Mouse (Mus musculus): ENCODE data around the gene Rps6ka5. TPM values are rescaled to one million over a fixed set of nuclear protein-coding genes. Genes with fewer than 3 reads are reported as not detected.

Gene Rps6ka5
- polyA plus RNA-seq, 1 experiment from 2014 or later = 1.2 TPM

DNA sequence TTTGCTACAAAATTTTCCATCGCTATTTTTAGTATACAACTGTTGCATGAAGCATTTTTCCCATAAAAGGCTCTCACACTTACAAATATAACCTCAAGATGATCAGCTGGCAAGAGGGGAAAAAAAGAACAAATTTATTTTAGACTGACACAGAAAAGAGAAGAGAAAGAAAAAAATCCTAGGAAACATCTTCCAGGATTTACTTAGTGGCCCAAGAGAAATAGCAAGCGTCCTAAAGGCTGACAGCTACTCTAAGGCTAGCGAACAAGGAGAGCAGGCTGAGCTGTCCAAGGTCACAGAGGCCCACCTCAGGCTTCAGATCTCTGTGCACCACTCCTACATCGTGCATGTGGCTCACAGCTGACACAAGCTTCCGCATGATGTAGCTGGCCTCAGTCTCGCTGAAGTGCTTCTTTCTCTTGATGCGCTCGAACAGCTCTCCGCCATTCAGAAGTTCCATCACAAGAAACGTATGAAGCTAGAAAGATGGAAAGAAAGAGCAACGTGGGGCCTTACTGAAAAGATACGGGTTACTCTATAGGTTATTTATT lies 156.2 kb downstream of the Rps6ka5 start:
- Histone ChIP-seq H3K27me3 (replicated peaks; ENCODE audit: control insufficient read depth, insufficient read depth, low read length) (no peaks in the 10 kb centered on the region), H3K4me1 (replicated peaks; ENCODE audit: control insufficient read depth, insufficient read depth, low read length) (no peaks in the 10 kb centered on the region), H3K9me3 (ENCODE audit: control insufficient read depth) (no peaks in the 10 kb centered on the region), H3K27ac (ENCODE audit: low read depth, low read length) (no peak overlapping the region), H3K4me3 (ENCODE audit: low read depth, low read length) (no peak overlapping the region), H3K4me2 (replicated peaks; ENCODE audit: low read depth) (no peak overlapping the region), H3K9ac (ENCODE audit: low read depth, low read length) (no peak overlapping the region), H3K36me3 (ENCODE audit: control insufficient read depth, insufficient read depth) (no peaks in the 10 kb centered on the region)
- WGBS = 84% methylated on average over 12 of the region's 12 CpGs
- TF ChIP-seq CTCF (IDR thresholded peaks at IDR 0.05; ENCODE audit: low read depth) = no peak
- no peak for ATAC-seq

DNA sequence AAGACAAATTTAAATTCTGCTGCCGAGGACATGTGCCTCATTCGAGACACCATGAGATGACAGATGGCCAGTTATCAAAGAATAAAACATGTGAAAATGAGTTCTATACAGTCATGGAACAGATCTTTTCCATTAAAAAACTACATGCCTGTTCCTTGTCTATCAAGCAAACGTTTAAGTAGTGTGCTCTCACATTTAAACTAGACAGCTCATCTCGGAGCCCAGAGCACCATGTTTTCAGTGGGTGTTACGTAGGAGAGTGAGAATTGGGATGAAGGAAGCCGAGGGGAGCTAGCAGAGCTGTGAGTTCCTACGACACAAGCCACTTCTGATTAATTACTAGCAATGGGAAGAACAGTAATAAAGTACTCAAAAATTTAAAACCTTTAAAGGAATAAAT lies 158.0 kb downstream of the Rps6ka5 start:
- no peak overlapping the region for H3K27ac ChIP-seq (ENCODE audit: low read depth, low read length)
- ATAC-seq = no peak
- no peak overlapping the region for H3K4me2 ChIP-seq (replicated peaks; ENCODE audit: low read depth)
- WGBS = 85% methylated on average over 7 of the region's 7 CpGs
- TF ChIP-seq CTCF (IDR thresholded peaks at IDR 0.05; ENCODE audit: low read depth) = no peak
- no peak overlapping the region for H3K9ac ChIP-seq (ENCODE audit: low read depth, low read length)
- no peaks in the 10 kb centered on the region for H3K36me3 ChIP-seq (ENCODE audit: control insufficient read depth, insufficient read depth)
- no peaks in the 10 kb centered on the region for H3K9me3 ChIP-seq (ENCODE audit: control insufficient read depth)
- no peaks in the 10 kb centered on the region for H3K27me3 ChIP-seq (replicated peaks; ENCODE audit: control insufficient read depth, insufficient read depth, low read length)
- H3K4me1 ChIP-seq (replicated peaks; ENCODE audit: control insufficient read depth, insufficient read depth, low read length) = no peaks in the 10 kb centered on the region
- H3K4me3 ChIP-seq (ENCODE audit: low read depth, low read length) = no peak overlapping the region

DNA sequence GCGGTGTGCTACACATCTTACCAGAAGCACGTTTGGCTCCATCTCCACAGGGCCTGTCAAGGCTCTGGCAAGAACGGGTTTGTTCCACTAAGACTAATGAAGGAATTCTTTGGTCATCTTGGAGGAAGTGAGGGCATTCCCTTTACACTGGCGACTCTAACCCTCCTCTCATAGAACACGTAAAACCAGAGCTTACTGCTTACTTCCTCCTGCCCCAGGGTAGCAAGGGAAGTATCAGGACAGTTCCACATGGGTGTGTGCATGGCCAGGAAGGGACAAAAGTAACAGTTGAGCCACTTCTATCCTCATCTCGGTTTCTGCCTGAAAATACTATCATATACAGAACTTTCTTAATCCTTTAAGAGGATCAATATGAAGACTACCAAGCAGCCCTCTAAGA lies 158.7 kb downstream of the Rps6ka5 start:
- no peaks in the 10 kb centered on the region for H3K9me3 ChIP-seq (ENCODE audit: control insufficient read depth)
- WGBS = 86% methylated on average over 6 of the region's 6 CpGs
- H3K4me3 ChIP-seq (ENCODE audit: low read depth, low read length) = no peak overlapping the region
- H3K4me1 ChIP-seq (replicated peaks; ENCODE audit: control insufficient read depth, insufficient read depth, low read length) = no peaks in the 10 kb centered on the region
- no peak overlapping the region for H3K27ac ChIP-seq (ENCODE audit: low read depth, low read length)
- TF ChIP-seq CTCF (IDR thresholded peaks at IDR 0.05; ENCODE audit: low read depth) = no peak
- no peak overlapping the region for H3K9ac ChIP-seq (ENCODE audit: low read depth, low read length)
- H3K27me3 ChIP-seq (replicated peaks; ENCODE audit: control insufficient read depth, insufficient read depth, low read length) = no peaks in the 10 kb centered on the region
- ATAC-seq = no peak
- H3K4me2 ChIP-seq (replicated peaks; ENCODE audit: low read depth) = no peak overlapping the region
- H3K36me3 ChIP-seq (ENCODE audit: control insufficient read depth, insufficient read depth) = no peaks in the 10 kb centered on the region

DNA sequence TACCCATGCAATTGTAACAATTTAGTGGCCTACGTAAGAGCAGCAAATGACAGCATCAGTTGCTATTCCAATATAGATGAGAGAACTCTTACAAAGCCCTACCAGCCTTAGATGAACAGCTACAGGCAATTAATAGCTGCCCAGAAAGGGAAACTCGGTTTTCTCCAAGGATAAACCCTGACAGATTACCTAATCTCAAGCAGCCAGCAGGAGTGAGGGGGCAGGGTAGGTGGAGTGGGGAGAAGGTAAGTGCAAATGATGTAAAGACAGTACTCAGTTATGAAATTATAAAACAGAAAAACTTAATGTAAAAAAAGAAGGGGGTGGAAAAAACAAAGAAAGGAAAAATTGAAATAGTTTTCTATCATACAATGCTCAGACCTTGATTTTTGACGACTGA lies 159.2 kb downstream of the Rps6ka5 start:
- WGBS = 77% methylated on average over 3 of the region's 3 CpGs
- Histone ChIP-seq H3K4me2 (replicated peaks; ENCODE audit: low read depth) (no peak overlapping the region), H3K27me3 (replicated peaks; ENCODE audit: control insufficient read depth, insufficient read depth, low read length) (no peaks in the 10 kb centered on the region), H3K36me3 (ENCODE audit: control insufficient read depth, insufficient read depth) (no peaks in the 10 kb centered on the region), H3K9ac (ENCODE audit: low read depth, low read length) (no peak overlapping the region), H3K4me1 (replicated peaks; ENCODE audit: control insufficient read depth, insufficient read depth, low read length) (no peaks in the 10 kb centered on the region), H3K27ac (ENCODE audit: low read depth, low read length) (no peak overlapping the region), H3K9me3 (ENCODE audit: control insufficient read depth) (no peaks in the 10 kb centered on the region), H3K4me3 (ENCODE audit: low read depth, low read length) (no peak overlapping the region)
- ATAC-seq = no peak
- TF ChIP-seq CTCF (IDR thresholded peaks at IDR 0.05; ENCODE audit: low read depth) = no peak

DNA sequence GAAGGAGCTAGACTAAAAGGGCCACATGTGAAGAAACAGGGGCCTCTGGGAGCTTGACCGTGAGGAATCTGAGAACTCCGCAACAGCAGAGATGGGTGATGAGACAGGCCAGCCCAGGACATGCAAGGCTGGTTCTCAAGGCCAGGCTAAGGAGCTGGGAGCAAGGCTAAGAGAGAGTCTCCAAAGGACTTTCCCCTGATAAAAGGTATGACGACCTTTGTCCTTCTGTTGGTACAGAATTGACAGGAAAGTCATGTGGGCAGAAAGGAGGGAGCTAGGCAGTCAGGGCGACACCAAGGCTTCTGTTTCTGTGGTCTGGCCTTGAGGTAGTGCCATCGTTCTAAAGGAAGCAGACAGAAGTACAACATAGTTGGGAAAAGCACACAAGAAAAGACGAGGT lies 173.1 kb downstream of the Rps6ka5 start:
- Histone ChIP-seq H3K9ac (ENCODE audit: low read depth, low read length) (no peak overlapping the region), H3K9me3 (ENCODE audit: control insufficient read depth) (no peaks in the 10 kb centered on the region), H3K36me3 (ENCODE audit: control insufficient read depth, insufficient read depth) (peaks cover 12% of the 10 kb centered on the region; the same call in 1 of the 2 replicates), H3K4me2 (replicated peaks; ENCODE audit: low read depth) (no peak overlapping the region), H3K27me3 (replicated peaks; ENCODE audit: control insufficient read depth, insufficient read depth, low read length) (no peaks in the 10 kb centered on the region), H3K4me1 (replicated peaks; ENCODE audit: control insufficient read depth, insufficient read depth, low read length) (peaks cover 7% of the 10 kb centered on the region), H3K4me3 (ENCODE audit: low read depth, low read length) (no peak overlapping the region), H3K27ac (ENCODE audit: low read depth, low read length) (no peak overlapping the region)
- peak; percentile 56; the same call in 1 of the 2 replicates for ATAC-seq
- no peak for TF ChIP-seq CTCF (IDR thresholded peaks at IDR 0.05; ENCODE audit: low read depth)
- WGBS = 64% methylated on average over 6 of the region's 6 CpGs

DNA sequence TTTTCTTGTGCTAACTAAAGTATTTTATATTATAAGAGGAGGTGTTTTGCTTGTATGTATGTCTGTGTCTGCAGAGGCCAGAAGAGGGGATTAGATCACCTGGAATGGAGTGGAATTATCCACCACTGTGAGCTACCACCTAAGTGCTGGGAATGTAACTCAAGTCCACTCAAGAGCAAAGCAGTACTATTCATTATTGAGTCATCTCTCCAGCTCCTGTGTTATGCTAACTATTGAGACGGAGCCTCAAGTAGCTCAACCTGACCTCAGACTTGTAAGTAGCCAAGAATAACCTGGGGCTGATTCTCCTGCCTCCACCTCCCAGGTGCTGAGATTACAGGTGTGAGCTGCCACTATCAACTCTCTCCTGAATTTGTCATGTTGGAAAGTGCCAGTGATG lies 174.8 kb downstream of the Rps6ka5 start:
- H3K9ac ChIP-seq (ENCODE audit: low read depth, low read length) = no peak overlapping the region
- no peak overlapping the region for H3K4me2 ChIP-seq (replicated peaks; ENCODE audit: low read depth)
- H3K27me3 ChIP-seq (replicated peaks; ENCODE audit: control insufficient read depth, insufficient read depth, low read length) = no peaks in the 10 kb centered on the region
- no peak overlapping the region for H3K4me3 ChIP-seq (ENCODE audit: low read depth, low read length)
- H3K9me3 ChIP-seq (ENCODE audit: control insufficient read depth) = no peaks in the 10 kb centered on the region
- TF ChIP-seq CTCF (IDR thresholded peaks at IDR 0.05; ENCODE audit: low read depth) = no peak
- no peak overlapping the region for H3K27ac ChIP-seq (ENCODE audit: low read depth, low read length)
- peaks cover 7% of the 10 kb centered on the region for H3K4me1 ChIP-seq (replicated peaks; ENCODE audit: control insufficient read depth, insufficient read depth, low read length)
- no peak for ATAC-seq
- WGBS = 92% methylated on average over 1 of the region's 1 CpGs
- H3K36me3 ChIP-seq (ENCODE audit: control insufficient read depth, insufficient read depth) = peaks cover 12% of the 10 kb centered on the region; the same call in 1 of the 2 replicates

DNA sequence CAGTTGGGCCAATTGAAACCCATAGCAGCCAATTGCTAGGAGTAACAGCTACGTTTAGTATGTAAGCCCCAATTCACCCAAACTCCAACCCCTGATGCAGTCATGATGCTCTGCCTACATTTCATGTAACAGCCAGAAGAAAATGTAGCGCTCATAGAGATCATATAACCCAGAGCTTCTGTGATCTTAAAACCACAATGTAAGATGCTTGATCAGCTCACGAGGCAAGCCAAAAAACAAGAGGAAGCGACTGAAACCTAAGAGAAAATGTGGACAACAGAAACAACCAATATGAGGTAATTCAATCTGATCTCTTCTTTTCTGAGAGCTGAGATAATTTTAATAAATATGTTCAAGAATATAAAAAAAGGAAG lies 182.6 kb downstream of the Rps6ka5 start:
- H3K9me3 ChIP-seq (ENCODE audit: control insufficient read depth) = no peaks in the 10 kb centered on the region
- no peak overlapping the region for H3K9ac ChIP-seq (ENCODE audit: low read depth, low read length)
- H3K27me3 ChIP-seq (replicated peaks; ENCODE audit: control insufficient read depth, insufficient read depth, low read length) = no peaks in the 10 kb centered on the region
- TF ChIP-seq CTCF (IDR thresholded peaks at IDR 0.05; ENCODE audit: low read depth) = no peak
- ATAC-seq = no peak
- H3K36me3 ChIP-seq (ENCODE audit: control insufficient read depth, insufficient read depth) = no peaks in the 10 kb centered on the region; the same call in 1 of the 2 replicates
- H3K27ac ChIP-seq (ENCODE audit: low read depth, low read length) = no peak overlapping the region
- no peak overlapping the region for H3K4me2 ChIP-seq (replicated peaks; ENCODE audit: low read depth)
- no peaks in the 10 kb centered on the region for H3K4me1 ChIP-seq (replicated peaks; ENCODE audit: control insufficient read depth, insufficient read depth, low read length)
- H3K4me3 ChIP-seq (ENCODE audit: low read depth, low read length) = no peak overlapping the region
- WGBS = 92% methylated on average over 4 of the region's 4 CpGs

Data from intestine, postnatal 0 days (tissue).